Mouse (Mus musculus): ENCODE data around the gene Gsdma3.
A peak's percentile ranks its signal among the peaks of the same experiment; 100 is the strongest.

Gsdma3 gene

DNA sequence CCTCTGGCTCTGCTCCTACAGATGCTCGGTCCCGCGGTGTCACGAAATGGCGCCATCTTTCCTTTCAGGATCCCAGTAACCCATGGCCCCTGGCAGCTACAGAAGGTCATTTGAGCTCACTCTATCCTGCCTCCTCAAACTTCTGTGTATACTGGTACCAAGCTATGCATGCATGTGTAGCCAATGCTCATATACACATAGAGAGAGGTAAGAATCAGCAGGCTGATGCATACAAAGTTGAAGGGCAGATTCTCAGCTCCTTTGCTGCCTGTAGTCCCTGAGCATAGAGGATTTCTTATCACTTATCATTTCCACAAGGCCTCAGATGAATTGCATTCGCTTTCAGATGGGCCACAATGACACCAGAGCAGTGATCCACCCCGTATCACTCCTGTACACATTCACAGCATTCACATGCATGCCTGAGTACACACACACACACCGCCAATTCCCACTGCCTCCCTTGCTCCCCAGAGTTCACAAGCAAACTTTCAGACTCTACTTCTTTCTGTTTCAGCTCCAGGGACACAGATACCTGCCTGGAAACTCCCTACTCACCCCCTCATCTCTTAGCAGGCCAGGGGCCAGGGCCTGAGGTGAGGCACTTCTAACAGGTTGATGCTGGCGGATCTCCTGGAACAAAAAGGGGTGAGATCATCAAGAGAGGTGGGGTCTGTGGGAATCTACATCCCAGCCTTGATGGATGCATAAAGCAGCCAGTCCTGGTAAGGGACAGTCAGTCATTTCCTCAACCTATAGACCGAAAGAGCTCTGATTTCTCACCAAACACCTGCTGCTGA, at the start of gene Gsdma3, which contains the start of gene Gm12355:
TSS of gene Gsdma3 (plus strand) at position 750 of the 800 bp plus-strand sequence.
TSS of gene Gm12355 (minus strand) at position 51 of the 800 bp plus-strand sequence.
- DNase-seq (ENCODE audit: extremely low read depth, insufficient read length, low spot score): no peak

DNA sequence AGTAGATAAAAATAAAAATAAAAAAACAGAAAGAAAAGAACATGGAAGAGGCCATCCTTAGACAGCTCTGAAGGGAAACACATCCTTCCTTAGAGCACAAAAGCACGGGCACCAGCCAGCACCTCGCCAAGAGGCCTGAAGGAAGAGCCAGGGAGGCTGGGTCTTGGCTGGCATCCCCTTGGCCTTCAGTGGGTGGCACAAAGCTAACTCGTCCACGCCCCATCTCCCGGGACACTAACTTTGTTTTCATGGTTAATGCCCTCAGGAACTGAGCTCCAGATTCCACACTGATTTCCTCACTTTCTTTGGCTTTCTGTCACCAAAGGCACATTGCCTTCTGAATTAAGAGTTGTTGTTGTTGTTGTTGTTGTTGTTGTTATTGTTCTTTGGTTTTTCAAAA, 48.4 kb upstream of the Gsdma3 start:
- no peak for DNase-seq (ENCODE audit: extremely low read depth, insufficient read length, low spot score)

DNA sequence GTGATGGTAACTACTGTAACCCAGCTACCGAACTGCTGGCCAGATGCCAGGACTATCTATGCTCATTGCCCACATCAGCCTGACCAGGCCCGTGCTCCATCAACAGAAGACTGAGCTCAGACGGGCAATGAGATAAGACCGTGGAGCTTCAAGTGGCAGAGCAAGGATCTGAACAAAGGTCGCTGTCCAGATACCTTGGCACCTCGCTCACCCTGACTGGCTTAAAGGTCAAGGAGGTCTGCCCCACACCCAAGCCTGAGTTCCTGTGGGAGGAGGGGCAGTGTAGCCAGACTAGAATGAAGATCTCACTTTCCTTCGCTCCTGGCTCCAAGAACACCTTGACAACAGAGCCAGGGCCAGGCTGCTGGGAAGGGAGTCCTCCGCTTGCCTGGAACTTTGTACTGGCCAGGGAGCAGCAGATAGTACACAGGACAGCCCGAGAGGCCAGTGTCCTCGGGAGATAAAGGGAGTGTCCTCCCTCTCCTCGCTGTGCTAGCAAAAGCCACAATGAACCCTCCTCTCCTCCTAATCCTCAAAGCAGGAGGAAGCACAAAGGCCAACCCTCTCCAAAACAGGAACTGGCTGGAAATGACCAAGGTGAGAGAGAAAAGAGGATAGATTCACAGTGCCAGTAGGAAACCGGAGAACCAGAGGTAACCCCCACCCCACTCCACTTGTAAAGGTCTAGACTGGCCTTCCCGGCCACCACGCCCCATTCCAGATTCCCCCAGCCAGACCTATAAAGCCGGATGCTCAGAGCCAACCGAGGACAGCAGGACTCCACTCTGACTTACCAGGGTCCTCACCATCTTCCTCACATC, 45.6 kb upstream of the Gsdma3 start:
- no peak for DNase-seq (ENCODE audit: extremely low read depth, insufficient read length, low spot score)

GRCm38 (mm10) chr11:98581286-98582029, 44.7 kb upstream of the Gsdma3 start:
- DNase-seq (ENCODE audit: extremely low read depth, insufficient read length, low spot score): no peak

- DNase-seq (ENCODE audit: extremely low read depth, insufficient read length, low spot score): no peak
Measured at GRCm38 (mm10) chr11:98582030-98582388, 44.2 kb upstream of the Gsdma3 start.

DNA sequence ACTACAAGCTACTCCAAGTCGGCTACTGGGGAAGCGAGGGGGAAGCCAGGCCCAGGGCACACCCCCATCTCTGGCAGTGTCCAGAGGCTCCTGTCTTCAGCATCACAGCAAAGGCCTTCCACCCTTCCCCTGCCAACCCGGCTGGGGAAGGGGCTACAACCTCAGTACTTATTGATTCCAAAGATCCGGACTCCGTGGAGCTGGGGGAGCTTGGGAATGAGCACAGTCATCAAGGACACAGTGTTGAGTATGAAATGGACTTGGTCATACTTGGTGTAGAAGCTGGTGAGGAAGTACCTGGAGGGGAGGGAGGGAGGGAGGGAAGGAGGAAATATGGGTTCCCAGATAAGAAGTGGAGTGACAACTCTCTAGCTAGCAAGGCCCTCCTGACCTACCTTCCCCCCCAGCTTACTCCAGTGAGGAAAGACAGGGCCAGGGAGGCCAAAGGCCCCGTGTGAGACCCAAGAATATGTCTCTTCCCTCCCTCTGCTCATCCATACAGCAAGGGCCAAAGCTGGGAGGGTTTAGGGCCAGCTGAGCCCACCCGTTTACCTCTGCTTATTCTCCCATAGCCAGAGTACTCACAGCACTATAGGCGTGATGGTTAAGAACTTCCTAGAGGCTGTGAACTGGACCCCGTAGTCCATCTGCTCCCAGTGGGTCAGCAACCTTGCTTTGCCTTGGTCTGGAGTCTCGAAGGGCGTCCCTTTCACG, 43.5 kb upstream of the Gsdma3 start:
- no peak for DNase-seq (ENCODE audit: extremely low read depth, insufficient read length, low spot score)

DNA sequence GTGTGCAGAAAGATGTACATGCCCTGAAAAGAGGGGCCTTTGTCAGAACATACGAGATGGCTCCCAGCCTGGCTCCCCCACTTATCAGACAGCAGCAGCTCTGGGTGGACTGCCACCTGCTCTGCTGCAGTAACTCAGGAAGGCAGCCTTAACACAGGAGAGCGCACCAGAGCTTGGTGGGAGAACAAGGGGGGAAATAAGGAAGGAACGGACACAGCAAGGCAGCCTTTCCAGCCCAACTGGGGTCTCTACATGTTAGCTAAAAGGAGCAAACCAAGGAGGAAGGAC, 43.0 kb upstream of the Gsdma3 start:
- no peak for DNase-seq (ENCODE audit: extremely low read depth, insufficient read length, low spot score)

DNA sequence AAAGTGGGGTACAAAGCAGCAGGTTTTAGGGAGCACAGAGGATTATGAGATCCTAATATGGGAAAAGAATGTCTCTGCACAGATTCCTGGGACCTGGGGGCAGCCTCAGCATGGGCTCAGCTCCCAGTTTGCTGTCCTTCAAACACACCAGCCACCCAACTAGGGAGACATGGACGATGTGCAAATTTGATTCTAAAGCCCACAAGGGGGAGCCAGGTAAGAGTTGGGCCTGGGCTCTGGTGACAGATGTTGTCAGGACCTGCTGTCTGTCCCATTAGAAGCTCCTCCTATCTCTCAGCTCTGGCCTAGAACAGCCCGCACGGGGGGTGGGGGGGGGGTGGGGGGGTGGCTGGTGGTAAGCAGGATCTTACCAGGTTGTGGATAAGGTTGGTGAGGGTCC, 42.6 kb upstream of the Gsdma3 start:
- DNase-seq (ENCODE audit: extremely low read depth, insufficient read length, low spot score): no peak

- no peak for DNase-seq (ENCODE audit: extremely low read depth, insufficient read length, low spot score)
Measured at GRCm38 (mm10) chr11:98584146-98584545, 42.0 kb upstream of the Gsdma3 start.

DNA sequence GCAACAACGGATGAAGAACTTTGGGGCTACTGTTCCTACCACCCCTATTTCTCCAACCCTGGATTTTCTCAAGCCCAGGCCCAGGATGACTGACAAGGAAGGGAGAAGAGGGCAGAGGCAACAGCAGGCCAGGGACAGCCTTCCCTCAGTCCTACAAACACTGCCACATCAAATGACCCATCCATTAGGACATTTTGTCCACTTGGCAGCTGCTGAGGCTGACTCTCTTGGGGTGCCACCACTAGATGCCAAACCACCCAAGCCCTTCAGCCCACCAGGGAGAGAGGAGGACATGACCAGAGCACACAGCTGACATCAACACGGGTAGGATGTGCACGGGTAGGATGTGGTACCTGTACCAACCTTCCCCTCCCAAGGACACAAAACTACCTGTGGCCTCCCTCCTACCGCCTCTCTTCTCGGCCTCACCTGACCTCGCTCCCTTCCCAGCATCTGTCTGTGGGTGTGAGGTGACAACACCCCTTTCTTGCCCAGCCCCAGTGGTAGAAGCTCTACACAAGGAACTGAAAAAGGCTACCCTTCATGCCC, 41.5 kb upstream of the Gsdma3 start:
- no peak for DNase-seq (ENCODE audit: extremely low read depth, insufficient read length, low spot score)

DNA sequence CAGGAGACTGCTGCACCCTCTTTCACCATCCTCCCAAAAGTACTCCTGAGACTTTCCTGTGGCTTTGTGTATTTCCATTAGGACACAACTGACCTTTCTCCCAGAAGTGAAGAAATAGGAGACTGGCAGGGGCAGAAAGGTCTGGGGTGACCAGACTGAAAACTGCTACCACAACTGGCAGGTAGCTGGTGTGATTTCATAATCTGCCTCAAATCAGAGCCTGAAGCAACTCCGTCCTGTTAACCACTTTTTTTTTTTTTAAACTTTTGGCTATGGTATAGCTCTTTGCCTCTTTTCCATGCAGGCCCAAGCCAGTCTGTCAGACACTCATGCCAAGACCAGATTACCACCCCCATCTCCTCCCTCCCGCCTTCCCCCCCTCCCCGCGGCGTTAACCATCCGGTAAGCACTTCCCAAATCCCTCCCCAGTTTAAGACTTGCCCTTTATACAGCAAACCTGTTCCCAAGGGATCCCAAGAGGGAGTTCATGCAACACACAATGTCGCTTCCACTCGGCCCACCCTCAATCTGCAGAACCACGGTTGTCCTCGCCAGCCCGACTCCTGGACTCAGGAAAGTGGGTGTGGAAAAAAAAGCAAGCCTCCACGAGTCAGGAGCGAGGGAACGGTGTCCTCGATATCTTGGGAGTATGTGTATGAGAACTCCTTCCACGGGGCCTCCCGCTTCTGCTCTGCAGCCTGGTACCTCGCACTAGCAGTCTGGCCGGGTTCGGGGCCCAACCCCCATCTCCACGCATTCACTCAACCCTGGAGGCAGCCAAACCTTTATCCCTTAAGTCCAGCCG, 39.9 kb upstream of the Gsdma3 start:
- DNase-seq (ENCODE audit: extremely low read depth, insufficient read length, low spot score): peak; percentile 52

- peak; percentile 93 for DNase-seq (ENCODE audit: extremely low read depth, insufficient read length, low spot score)
Measured at GRCm38 (mm10) chr11:98586892-98587563, 39.1 kb upstream of the Gsdma3 start, which contains the start of gene Ormdl3. TSS of gene Ormdl3 (minus strand) at chr11:98587368.

DNA sequence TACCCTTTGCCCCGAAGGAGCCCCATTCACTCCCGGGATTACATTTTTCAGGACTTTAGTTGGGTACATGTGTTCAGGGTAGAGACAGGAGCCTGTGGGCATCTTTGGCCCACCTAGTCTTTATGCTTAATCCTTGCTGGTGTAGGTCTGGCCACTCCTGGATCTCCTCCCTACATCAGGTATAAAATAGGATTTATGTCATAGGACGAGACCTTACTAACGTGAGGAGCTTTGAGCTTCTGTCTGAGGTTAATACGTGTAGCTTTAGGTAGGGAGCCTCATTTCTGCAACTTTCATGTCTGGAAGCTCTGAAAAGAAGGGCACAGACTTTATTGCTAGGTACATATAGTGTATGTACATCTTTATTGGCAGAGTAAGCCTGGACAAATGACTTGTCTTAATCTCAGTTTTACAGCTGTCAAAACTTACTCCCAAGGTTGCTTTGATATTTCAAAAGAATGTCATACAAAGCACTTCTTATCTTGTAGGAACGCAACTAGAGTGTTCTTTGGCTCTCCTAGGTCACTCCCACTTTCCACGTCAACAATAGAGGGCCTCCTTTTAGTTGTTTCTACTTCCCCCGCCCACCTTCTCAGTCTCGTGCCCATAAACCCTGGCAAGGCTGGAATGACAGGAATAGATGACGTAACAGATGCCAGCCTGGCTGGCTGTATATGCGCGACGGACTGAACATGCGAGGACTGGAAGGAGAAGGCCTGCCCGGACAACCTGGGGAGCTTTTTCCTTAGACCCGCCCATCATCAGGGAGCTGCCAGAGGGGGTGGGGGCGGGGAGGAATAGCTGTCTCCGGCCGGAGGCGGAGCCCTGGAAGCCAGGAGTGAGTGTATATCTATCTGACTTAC, 38.2 kb upstream of the Gsdma3 start:
- peak; percentile 92 for DNase-seq (ENCODE audit: extremely low read depth, insufficient read length, low spot score)

- DNase-seq (ENCODE audit: extremely low read depth, insufficient read length, low spot score): no peak
Measured at GRCm38 (mm10) chr11:98588833-98589281, 37.3 kb upstream of the Gsdma3 start.

- DNase-seq (ENCODE audit: extremely low read depth, insufficient read length, low spot score): no peak
Measured at GRCm38 (mm10) chr11:98589306-98589705, 36.9 kb upstream of the Gsdma3 start.

DNA sequence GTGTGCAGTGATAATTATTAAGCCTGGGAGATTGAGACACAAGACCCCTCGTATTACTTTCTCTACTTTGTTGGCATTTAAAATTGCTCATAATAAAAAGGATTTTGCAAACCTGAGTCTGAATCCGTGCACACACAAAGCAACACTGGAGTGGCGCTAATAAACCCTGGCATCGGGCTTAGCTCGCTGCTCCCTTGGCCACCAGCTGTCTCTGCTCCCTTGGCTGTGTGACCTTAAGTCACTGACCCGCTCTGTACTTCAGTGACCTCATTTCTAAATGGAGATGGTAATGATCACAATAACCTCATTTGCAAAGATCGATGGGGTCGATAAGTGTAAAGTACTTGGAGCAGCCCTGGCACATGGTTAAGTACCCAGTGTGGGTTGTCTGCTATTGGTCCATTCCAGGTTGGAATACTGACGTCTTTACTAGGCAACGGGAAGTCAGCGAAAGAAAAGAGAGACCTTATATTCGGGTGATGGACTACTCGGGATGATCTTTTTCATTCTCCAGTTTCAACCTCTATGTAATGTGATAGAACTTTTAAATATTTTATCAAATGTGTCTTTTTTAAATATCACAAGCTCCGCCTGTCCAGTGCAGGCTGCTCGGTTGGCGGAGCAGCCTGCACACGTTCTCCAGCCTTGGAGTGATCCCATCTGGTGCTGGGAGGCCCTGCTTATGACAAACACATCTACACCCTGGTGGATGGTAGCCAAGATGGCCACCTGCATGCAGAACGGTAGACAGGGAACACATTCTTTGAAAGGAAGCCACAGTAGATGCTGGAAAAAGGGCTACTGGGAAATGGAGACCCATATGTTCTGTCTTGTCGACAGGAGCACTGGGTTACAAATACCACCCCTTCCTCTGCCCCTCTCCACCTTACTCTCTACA, 35.4 kb upstream of the Gsdma3 start:
- no peak for DNase-seq (ENCODE audit: extremely low read depth, insufficient read length, low spot score)

DNA sequence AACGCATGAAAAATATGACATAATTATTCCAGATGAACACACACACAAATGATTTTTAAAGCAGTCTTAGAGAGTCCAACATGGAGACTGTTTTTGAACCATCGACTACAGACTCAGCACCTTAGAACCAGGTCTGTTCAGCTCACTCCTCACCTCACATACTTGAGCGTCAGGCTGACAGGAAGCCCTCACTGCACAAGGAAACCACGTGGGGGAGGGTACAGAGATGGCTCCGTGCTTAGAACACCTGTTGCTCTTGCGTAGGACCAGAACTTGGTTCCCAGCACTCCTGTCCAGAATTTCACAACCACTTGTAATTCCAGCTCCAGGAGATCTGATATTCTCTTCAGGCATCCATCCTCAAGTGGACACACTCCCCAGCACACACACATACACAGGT, 31.1 kb upstream of the Gsdma3 start:
- DNase-seq (ENCODE audit: extremely low read depth, insufficient read length, low spot score): no peak

All from 3134 (cell line).